Mouse (Mus musculus) thymus, postnatal 36 days (tissue): Measurements from ENCODE around the gene Dab1.

ENCODE experiments used
- DNase-seq, 2 experiments: peaks; one replicate each; pipeline ENCODE4 v3.0.0; 2022; ENCODE audit warnings: mixed read lengths in 2 of 2

Gene Dab1

GRCm38 (mm10) chr4:104523776-104524175, 904.6 kb downstream of the Dab1 start:
- no peak for DNase-seq

- no peak for DNase-seq
Observed at GRCm38 (mm10) chr4:104529905-104530646, 910.9 kb downstream of the Dab1 start.

GRCm38 (mm10) chr4:104532846-104533245, 913.7 kb downstream of the Dab1 start:
- DNase-seq, result no peak

GRCm38 (mm10) chr4:104538420-104538819, 919.3 kb downstream of the Dab1 start:
- no peak for DNase-seq

- DNase-seq, result no peak
Observed at GRCm38 (mm10) chr4:104539047-104539446, 919.9 kb downstream of the Dab1 start.

GRCm38 (mm10) chr4:104547091-104547490, 927.9 kb downstream of the Dab1 start:
- no peak for DNase-seq

- no peak for DNase-seq
Observed at GRCm38 (mm10) chr4:104548287-104548686, 929.1 kb downstream of the Dab1 start.

- no peak for DNase-seq
Observed at GRCm38 (mm10) chr4:104550581-104551205, 931.5 kb downstream of the Dab1 start.

- no peak for DNase-seq
Observed at GRCm38 (mm10) chr4:104551390-104552070, 932.4 kb downstream of the Dab1 start.

GRCm38 (mm10) chr4:104555408-104555807, 936.2 kb downstream of the Dab1 start:
- DNase-seq, result no peak

GRCm38 (mm10) chr4:104563512-104563911, 944.4 kb downstream of the Dab1 start:
- DNase-seq, result no peak

- DNase-seq, result no peak
Observed at GRCm38 (mm10) chr4:104570523-104570922, 951.4 kb downstream of the Dab1 start.

- no peak for DNase-seq
Observed at GRCm38 (mm10) chr4:104572440-104572839, 953.3 kb downstream of the Dab1 start.

GRCm38 (mm10) chr4:104573419-104573818, 954.3 kb downstream of the Dab1 start:
- DNase-seq, result no peak

- no peak for DNase-seq
Observed at GRCm38 (mm10) chr4:104578370-104578769, 959.2 kb downstream of the Dab1 start.

GRCm38 (mm10) chr4:104579946-104580544, 960.9 kb downstream of the Dab1 start:
- DNase-seq, result no peak

- no peak for DNase-seq
Observed at GRCm38 (mm10) chr4:104582726-104583125, 963.6 kb downstream of the Dab1 start.

- DNase-seq, result no peak
Observed at GRCm38 (mm10) chr4:104587826-104588225, 968.7 kb downstream of the Dab1 start.

- DNase-seq, result no peak
Observed at GRCm38 (mm10) chr4:104596936-104597335, 977.8 kb downstream of the Dab1 start.

- no peak for DNase-seq
Observed at GRCm38 (mm10) chr4:104597490-104598465, 978.6 kb downstream of the Dab1 start.

GRCm38 (mm10) chr4:104602804-104603203, 983.6 kb downstream of the Dab1 start:
- no peak for DNase-seq

GRCm38 (mm10) chr4:104604298-104604697, 985.1 kb downstream of the Dab1 start:
- DNase-seq, result no peak
